Mouse (Mus musculus) mesoderm, embryonic 11.5 days (tissue): ENCODE results near the gene Isg15.
A peak's percentile ranks its signal among the peaks of the same experiment; 100 is the strongest.

ENCODE experiments used
- DNase-seq: peaks from one replicate; pipeline ENCODE4 v3.0.0-alpha.2; 2012; ENCODE audit warnings: low read depth, low spot score

Isg15 gene

GRCm38 (mm10) chr4:156203413-156204131 is 3.0 kb upstream of the Isg15 start:
- peak; percentile 64 for DNase-seq

DNA sequence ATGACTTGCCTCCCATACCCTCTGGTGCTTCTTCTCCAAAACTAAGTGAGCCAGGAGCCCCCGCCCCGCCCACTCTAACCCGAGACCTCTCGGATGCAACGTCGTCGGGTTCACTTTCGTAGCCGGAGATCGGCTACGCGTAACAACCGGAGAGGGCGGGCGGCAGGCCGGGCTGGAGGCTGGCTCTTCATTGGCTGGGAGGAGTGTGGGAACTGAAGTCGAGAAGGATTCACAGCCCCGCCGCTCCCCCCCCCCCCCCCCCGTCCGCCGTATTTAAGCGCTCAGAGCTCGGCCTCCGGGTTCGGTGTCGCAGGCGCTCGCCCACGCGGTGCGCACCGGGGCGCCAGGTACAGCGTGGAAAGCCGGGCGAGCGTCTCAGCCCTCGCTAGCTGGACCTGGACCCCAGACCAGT is 2.4 kb upstream of the Isg15 start, which contains the start of gene AW011738:
Gene AW011738, plus strand, starts transcription at position 304 of the 412 bp plus-strand sequence.
- peak; percentile 82 for DNase-seq

GRCm38 (mm10) chr4:156202462-156202893 is 1.9 kb upstream of the Isg15 start:
- DNase-seq = no peak

GRCm38 (mm10) chr4:156197829-156198205 is 2.8 kb downstream of the Isg15 start:
- peak; percentile 94 for DNase-seq

GRCm38 (mm10) chr4:156197131-156197828 is 3.3 kb downstream of the Isg15 start, which contains the start of gene Agrn:
Gene Agrn (minus strand): TSS chr4:156197488.
- DNase-seq = no peak

- DNase-seq = no peak
Observed at GRCm38 (mm10) chr4:156195927-156196870, 4.4 kb downstream of the Isg15 start.

DNA sequence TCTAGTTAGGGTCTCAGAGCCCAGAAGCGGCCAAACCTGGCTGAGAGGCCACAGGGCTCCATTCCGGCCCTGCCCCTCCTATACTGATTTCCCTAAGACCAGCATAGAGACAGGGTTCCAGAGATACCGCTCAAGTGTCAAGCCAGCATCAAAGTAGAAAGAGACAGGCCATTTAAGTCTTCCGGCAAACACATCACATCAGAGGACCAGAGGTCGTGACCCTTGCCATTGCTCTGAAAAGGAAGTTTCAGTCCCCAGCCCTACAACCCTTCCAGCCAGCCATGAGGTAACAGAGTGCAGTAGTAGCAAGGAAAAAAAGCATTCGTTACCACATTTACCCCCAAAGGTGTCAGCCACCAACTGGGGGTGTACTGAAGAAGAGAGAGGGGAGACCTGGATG is 6.3 kb downstream of the Isg15 start:
- DNase-seq = no peak

- DNase-seq = no peak
Observed at GRCm38 (mm10) chr4:156193906-156194305, 6.7 kb downstream of the Isg15 start.

DNA sequence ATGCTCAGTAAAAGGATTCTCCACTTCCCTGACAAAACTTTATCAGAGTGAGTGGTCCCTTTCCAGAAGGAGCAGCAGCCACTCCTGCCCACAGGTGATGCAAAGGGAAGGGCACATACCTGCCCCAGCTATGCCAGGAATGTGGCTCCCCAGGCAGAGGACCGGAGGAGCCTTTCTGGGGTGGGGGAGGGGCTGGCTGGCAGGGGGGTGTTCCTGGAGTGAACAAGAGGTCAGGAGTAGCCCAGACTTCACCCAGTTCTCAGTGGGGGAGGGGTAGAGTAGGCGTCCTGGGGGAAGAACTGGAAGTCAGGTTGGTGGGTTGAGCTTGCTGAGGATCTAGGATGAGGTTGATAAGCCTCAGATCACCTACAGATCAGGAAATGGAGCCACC is 7.4 kb downstream of the Isg15 start:
- DNase-seq = no peak

DNA sequence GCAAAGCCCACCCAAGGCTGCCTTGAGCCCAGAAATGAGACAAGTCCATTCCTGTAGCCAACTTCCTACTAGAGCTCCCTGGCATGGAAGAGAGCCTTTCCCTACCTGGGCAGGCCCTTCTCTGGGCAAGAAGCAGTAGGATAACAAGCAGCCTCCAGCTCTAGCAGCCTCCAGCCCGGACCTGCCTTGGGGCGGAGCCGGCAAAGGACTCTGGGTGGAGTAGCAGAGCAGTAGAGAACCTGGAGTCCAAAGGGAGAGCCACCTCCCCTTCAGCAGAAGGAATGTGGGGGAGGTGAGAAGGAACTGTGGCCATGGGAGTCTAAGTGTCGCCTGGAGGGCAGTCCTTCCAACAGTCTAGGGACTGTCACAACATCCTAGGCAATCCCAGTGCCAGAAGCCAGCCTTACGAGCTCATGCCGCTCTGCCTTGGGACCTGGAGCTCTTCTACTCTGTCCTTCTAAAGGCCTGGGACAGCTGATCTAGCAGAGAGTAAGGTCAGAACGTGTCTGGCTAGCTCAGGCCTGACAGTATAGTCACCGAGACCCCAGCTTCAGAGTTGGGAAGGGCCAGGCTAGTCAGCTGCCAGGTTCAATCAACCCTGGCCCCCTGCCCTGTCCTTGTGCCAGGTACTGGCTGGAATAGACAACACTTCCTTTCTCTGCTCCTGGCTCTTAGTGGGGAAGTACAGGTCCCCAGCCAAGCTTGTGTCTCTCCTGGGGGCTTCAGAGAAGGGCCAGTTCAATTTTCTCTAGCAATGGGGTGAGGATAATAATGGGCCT is 8.0 kb downstream of the Isg15 start:
- DNase-seq = no peak

- peak; percentile 73 for DNase-seq
Observed at GRCm38 (mm10) chr4:156188811-156189323, 11.8 kb downstream of the Isg15 start.

- DNase-seq = no peak
Observed at GRCm38 (mm10) chr4:156188162-156188810, 12.3 kb downstream of the Isg15 start.

DNA sequence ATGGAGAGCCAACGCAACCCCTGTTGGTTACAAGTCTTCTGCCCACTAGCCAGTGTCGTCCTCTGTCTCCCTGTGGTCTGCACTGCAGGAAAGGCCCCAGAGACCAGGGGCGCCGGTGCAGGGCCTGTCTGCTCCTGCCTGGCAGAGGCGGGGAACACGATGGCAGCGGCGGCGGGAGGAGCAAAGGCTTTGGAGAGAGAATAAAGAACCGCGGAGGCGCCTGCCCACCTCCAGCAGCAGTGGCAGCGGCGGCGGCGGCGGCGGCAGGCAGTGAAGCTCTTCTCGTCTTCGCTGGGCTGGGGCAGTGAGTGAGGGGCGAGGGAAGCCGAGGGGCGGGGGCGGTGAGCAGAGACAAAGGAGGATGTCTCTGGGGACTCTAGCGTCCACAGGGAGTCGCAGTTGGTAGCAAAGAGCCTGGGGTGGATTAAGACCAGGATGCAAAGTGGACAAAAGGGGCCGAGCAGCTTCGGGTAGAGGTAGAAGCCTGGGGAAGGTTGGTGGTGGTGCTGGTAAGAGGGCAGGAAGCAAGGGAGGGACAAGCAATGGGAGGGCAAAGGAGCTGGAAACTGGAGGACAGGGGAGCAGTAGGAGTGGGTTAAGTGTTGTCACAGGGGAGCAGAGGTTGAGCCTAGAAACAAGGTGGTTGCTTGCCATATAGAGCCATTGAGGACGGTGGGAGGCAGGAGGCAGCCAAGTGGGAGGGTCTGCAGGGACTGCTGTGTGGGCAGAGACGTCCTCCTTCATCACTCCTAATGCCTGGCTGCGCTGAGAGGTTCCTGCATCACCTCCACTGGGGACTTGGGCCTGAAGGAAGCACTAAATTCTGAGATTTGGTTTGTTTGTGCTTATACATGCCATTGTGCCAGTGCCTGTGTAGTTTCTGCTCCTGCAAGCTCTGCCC is 14.4 kb downstream of the Isg15 start:
- DNase-seq = peak; percentile 70

DNA sequence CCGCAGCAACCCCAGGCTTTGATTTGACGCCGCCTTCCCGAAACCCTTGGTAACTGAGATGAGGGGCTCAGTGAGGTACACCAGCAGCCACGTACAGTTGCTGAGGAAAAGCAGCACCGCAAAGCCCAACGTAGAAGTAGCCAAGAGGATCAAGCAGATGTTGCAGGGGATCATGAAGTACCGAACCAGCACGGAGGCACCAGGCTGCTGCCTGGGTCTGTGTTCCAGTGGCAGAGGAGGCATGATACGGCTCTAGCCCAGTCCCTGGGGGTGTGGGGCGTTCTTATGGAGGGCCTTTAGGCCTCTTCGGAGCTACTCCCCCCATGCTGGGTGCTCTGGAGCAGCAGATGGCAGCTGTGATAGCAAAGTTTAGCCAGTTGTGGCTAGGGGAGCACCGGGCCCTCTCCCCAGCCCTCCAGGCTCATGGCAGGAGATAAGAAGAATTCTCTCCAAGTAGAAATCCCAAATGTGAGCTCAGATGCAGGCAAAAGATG is 15.1 kb downstream of the Isg15 start:
- no peak for DNase-seq

GRCm38 (mm10) chr4:156184291-156184954 is 16.2 kb downstream of the Isg15 start:
- DNase-seq = no peak

DNA sequence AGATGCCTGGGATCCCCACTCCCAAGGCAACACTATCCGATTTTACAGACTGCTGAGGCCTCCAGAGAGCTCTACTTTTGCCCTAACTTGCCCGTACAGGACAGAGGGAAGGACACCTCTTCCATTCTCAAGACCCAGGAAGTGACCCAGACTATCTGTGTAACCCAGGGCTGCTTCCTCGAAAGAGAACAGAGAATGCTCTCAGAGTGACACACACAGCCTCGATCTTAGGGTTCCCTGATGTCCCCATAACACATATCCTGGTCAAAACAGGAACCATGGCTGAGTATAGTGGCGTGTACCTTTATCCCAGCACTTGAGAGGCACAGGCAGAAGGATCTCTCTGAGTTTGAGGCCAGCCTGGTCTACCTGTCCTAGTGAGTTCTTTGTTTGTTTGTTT is 16.9 kb downstream of the Isg15 start:
- DNase-seq = no peak

DNA sequence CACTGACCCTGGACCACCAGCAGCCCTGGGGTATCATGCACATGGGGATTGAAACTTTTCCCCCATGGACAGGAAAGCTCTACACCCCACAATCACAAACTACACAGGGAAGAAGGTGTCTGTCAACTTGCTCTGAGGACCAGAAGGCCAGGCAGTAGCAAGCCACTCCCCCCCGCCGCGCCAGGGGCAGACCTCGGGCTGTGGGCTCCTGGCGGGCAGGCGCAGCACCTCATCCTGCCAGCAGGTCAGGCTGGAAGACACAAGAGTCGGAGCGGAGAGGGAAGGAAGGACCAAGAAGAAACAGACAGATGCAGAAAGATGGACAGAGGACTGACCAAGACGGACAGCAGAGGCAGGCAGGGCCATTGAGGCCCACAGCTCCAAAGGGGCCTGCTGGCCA is 23.0 kb downstream of the Isg15 start:
- DNase-seq = no peak

- no peak for DNase-seq
Observed at GRCm38 (mm10) chr4:156171828-156172227, 28.8 kb downstream of the Isg15 start.

GRCm38 (mm10) chr4:156169129-156169528 is 31.5 kb downstream of the Isg15 start:
- no peak for DNase-seq
